In the genomic region with DNA sequence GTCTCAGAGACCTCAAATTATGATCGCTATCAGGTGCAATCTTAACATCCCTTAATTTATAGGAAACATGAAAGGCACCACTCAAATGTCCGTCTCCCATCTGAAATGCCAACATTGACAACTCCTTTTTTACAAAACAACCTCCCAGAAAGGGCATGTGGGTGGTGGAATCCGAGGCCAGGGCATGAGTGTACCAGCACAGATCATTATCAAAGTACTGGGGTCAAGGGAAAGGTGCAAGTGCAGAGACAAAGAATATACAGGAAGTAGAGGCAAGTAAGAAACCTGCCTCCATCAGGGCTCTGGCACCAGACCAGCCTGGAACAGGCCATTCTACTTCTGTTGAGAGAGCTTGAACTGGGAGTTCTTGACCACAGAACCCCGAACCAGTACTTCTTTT, we compare ENCODE assay signal across 25 mouse cellular contexts. TPM values are rescaled to one million over a fixed set of nuclear protein-coding genes. Genes with fewer than 3 reads are reported as not detected.
"Had no signal": no experiment of that assay in that cellular context is flagged by ENCODE, and none has a peak within 500 bp of the region (broad histone marks: within the 10 kb centered on the region; RNA-seq: fewer than 3 reads in every experiment).

No protein-coding gene starts in this region.

- H3K4me3 ChIP-seq: midbrain, embryonic 10.5 days; midbrain, embryonic 12.5 days; myocyte; neural tube, embryonic 13.5 days; neural tube, embryonic 15.5 days had no signal

- H3K27me3 ChIP-seq: midbrain, embryonic 12.5 days; neural tube, embryonic 13.5 days; neural tube, embryonic 15.5 days had no signal

- H3K9me3 ChIP-seq: neural tube, embryonic 15.5 days had no signal

- H3K36me3 ChIP-seq: midbrain, embryonic 10.5 days; midbrain, embryonic 12.5 days; neural tube, embryonic 13.5 days; neural tube, embryonic 15.5 days had no signal

- DNase-seq: lung, adult 18-20 months; lung, embryonic 14.5 days; lung, postnatal 10 days; lung, postnatal 4 days; midbrain, embryonic 14.5 days; retina, postnatal 1 day; right cerebral cortex, adult 18-20 months; right cerebral cortex, postnatal 25 days; right cerebral cortex, postnatal 4 days; spleen, adult 18-20 months; thymus, adult 2 months; thymus, postnatal 25 days; thymus, postnatal 4 days had no signal

- H3K27ac ChIP-seq: midbrain, embryonic 10.5 days; midbrain, embryonic 12.5 days; neural tube, embryonic 13.5 days; neural tube, embryonic 15.5 days had no signal

- ATAC-seq: midbrain, embryonic 16.5 days had no signal

RNA-seq across cellular contexts. Expression of gene Ces5a, which starts 29.0 kb away (rescaled TPM):
- total RNA-seq: megakaryocyte, adult 5-6 weeks; megakaryocyte-erythroid progenitor cell, adult 5-6 weeks had no signal
- polyA plus RNA-seq: liver, embryonic 16.5 days; lung, embryonic 14.5 days; midbrain, embryonic 10.5 days; midbrain, embryonic 12.5 days; neural tube, embryonic 11.5 days; small intestine, adult 2 months; stomach, embryonic 14.5 days had no signal
